Mouse (Mus musculus) hindbrain, postnatal 0 days (tissue): ENCODE data around the gene Gdnf. TPM values are rescaled to one million over a fixed set of nuclear protein-coding genes. Genes with fewer than 3 reads are reported as not detected.

ENCODE experiments used
- ATAC-seq: fragments of 200-750 bp; cut with Nextera tagmentation; 2 replicates; pipeline ENCODE4 v1.8.0; 2017; ENCODE audit warnings: mild to moderate bottlenecking, moderate TSS enrichment, moderate library complexity
- DNase-seq: peaks from one replicate; pipeline ENCODE4 v3.0.0-alpha.2; 2015; ENCODE audit warnings: low spot score
- H3K27ac ChIP-seq: fragments of 300-500 bp; sonication (generic); 2 replicates; pipeline ENCODE4 v1.5.1; 2014; ENCODE audit warnings: mild to moderate bottlenecking
- H3K27me3 ChIP-seq: fragments of 300-500 bp; sonication (generic); 2 replicates; pipeline ENCODE4 v1.6.1; 2014; ENCODE audit warnings: low read length, mixed read lengths; ENCODE audit not compliant: insufficient read depth
- H3K36me3 ChIP-seq: fragments of 300-500 bp; sonication (generic); 2 replicates; pipeline ENCODE4 v1.6.1; 2014; ENCODE audit warnings: low read length, mixed read lengths; ENCODE audit not compliant: insufficient read depth
- H3K4me1 ChIP-seq: fragments of 300-500 bp; sonication (generic); 2 replicates; pipeline ENCODE4 v1.6.1; 2014; ENCODE audit warnings: antibody characterized with exemption, low read length, mixed read lengths; ENCODE audit not compliant: insufficient read depth
- H3K4me2 ChIP-seq: fragments of 300-500 bp; sonication (generic); 2 replicates; pipeline ENCODE4 v1.6.1; 2014; ENCODE audit warnings: low read depth, mild to moderate bottlenecking, low read length, moderate library complexity, mixed read lengths
- H3K4me3 ChIP-seq: fragments of 300-500 bp; sonication (generic); 2 replicates; pipeline ENCODE4 v1.5.1; 2014; ENCODE audit warnings: low read length
- H3K9ac ChIP-seq: fragments of 300-500 bp; sonication (generic); replicated peaks from 2 replicates; pipeline ENCODE4 v1.6.1; 2014; ENCODE audit warnings: mild to moderate bottlenecking, low read length, moderate library complexity, mixed read lengths
- H3K9me3 ChIP-seq: fragments of 300-500 bp; sonication (generic); 2 replicates; pipeline ENCODE4 v1.6.1; 2016; ENCODE audit warnings: low read length, mixed read lengths
- CTCF ChIP-seq: IDR thresholded peaks from 2 replicates; pipeline ENCODE4 v1.5.1; 2016; ENCODE audit warnings: antibody characterized with exemption, control low read depth, low read depth
- WGBS: fragments of 180-500 bp; shearing (Covaris S2); extraction: QIAGEN DNeasy Blood & Tissue Kit; methylation state at CpG from one replicate; pipeline ENCODE4 v1.1.7; 2014; 5-methylcytosine and 5-hydroxymethylcytosine counted together
- polyA plus RNA-seq: library from polyadenylated mRNA; unstranded; fragments of >200 nt; fragmentation: Nextera tagmentation; extraction: Ambion mirVana; gene quantifications from 2 replicates; pipeline ENCODE4 v1.2.1, GENCODE M21; 2015
- total RNA-seq: library from RNA; depleted of rRNA; stranded (reverse); fragments of >200 nt; gene quantifications from 2 replicates; pipeline ENCODE4 v1.2.3, GENCODE M21; 2014

The Gdnf gene
- total and polyA plus RNA-seq, 2 experiments from 2014 or later: 0.18 to 0.47 TPM

DNA sequence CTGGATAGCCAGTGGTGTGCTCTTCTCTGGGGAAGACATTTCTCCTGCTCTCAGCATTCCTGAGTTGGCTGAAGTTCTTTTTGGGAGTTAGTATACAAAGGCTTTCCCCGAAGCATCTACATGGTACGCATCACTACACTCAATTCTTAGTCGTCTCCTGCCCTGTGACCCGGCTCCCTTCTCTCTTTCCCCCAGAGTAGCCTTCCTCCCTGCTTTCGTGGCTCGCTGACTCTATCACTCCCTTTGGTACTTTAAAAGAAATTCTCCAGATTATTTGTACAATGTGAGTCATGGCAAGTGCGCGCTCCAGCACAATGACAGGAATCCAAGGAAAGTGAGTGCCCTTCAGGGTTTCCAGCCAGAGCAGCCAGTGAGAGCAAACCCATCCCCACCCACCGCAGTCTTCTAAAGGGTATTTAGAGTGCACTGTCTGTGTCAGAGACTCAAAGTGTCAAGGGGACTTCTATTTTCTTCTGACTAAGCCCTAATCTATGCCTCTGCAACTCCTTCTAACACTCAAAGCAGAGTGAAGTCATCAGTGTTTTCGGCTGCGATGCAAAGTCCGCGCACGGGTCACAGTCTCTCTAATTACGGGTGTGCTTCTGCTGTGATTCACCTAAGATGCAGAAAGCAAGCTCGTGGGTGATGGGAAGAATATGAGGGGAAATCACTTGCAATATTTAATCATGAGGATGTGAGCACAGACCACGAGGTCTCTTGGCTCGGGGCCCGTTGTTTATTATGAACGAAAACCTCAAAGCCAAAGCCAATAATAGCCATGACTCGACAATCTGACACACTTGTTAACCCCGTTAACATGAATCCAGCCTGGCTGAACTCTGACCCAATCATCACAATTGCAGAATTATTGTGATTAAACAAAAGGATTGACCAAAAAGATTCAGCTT lies 67.2 kb downstream of the Gdnf start:
- TF ChIP-seq CTCF: no peak
- DNase-seq (peak; percentile 50), ATAC-seq (peak; percentile 54; the same call in 1 of the 2 replicates)
- no peak overlapping the region for H3K9ac ChIP-seq
- H3K4me1 ChIP-seq: no peaks in the 10 kb centered on the region
- H3K4me3 ChIP-seq: no peak overlapping the region; the same call in 1 of the 2 replicates
- H3K9me3 ChIP-seq: no peaks in the 10 kb centered on the region
- no peaks in the 10 kb centered on the region for H3K36me3 ChIP-seq
- WGBS: 32% methylated on average over 22 of the region's 22 CpGs
- H3K4me2 ChIP-seq: peak overlapping the region; percentile 30; the same call in 1 of the 2 replicates
- H3K27ac ChIP-seq: no peak overlapping the region
- no peaks in the 10 kb centered on the region for H3K27me3 ChIP-seq

DNA sequence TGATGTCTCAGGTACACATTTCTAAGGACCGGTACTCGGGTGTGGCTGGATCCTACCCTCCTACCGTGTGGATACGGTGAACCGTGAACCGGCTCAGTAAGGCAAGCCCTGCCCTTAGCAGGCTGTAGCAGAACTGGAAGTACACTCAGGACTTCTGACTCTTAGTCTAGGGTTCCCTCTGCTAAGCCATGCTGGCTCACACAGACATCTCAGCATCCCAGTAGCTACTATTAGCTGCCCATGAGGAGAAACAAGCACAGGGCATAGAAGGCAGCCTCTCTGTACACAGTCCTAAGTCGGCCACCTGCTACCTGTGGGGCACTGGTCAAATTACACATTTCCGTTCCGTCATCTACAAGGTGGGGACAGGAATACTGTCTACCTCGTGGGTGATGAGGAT lies 68.2 kb downstream of the Gdnf start:
- H3K27ac ChIP-seq: no peak overlapping the region
- no peak for TF ChIP-seq CTCF
- no peak overlapping the region for H3K4me2 ChIP-seq
- H3K27me3 ChIP-seq: no peaks in the 10 kb centered on the region
- ATAC-seq: no peak
- H3K4me3 ChIP-seq: no peak overlapping the region
- no peaks in the 10 kb centered on the region for H3K4me1 ChIP-seq
- no peaks in the 10 kb centered on the region for H3K9me3 ChIP-seq
- no peak overlapping the region for H3K9ac ChIP-seq
- WGBS: 64% methylated on average over 10 of the region's 10 CpGs
- no peak for DNase-seq
- no peaks in the 10 kb centered on the region for H3K36me3 ChIP-seq

DNA sequence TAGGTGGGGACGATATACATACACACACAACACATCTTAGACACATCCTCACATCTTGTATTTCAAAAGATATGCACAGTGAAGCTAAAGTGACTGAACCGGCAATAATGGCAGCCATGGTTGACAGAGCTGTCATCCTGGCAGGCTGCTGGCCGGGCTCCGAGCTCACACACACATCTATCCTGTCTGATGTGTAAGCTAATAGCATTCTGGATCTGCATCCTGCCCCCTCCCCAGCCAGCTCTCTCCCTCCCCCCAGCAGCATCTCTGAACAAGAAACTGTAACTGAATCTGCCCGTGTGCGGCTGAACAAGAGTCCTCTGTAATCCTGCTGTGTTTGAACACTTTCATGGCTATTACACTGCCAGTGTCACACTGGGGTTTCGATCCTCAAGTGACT lies 69.3 kb downstream of the Gdnf start:
- DNase-seq: peak; percentile 36
- H3K4me3 ChIP-seq: no peak overlapping the region
- H3K27me3 ChIP-seq: no peaks in the 10 kb centered on the region
- H3K4me2 ChIP-seq: no peak overlapping the region
- WGBS: 41% methylated on average over 7 of the region's 7 CpGs
- TF ChIP-seq CTCF: no peak
- no peaks in the 10 kb centered on the region for H3K36me3 ChIP-seq
- no peaks in the 10 kb centered on the region for H3K4me1 ChIP-seq
- ATAC-seq: peak; percentile 70; the same call in 1 of the 2 replicates
- no peaks in the 10 kb centered on the region for H3K9me3 ChIP-seq
- no peak overlapping the region for H3K27ac ChIP-seq
- H3K9ac ChIP-seq: no peak overlapping the region

DNA sequence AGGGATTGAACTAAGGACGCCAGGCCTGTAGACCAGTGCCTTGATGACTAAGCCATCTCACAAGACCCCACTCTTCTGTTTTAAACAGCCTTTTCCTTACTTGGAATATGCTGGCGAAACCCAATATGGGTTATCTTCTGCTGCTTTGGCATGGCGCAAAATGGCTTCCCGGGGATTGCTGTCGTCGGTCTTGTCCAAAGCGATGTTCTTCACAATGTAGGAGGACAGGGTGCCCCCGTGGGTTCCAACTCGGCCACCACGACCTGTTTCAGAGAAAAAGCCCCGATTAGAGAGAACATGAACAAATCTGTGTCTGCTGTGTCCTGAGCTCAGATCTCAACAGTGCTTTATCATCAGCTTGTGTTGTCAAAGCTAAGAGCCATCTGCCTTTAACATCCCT lies 73.5 kb downstream of the Gdnf start:
- no peak for ATAC-seq
- H3K9me3 ChIP-seq: no peaks in the 10 kb centered on the region
- WGBS: 92% methylated on average over 11 of the region's 11 CpGs
- H3K4me1 ChIP-seq: no peaks in the 10 kb centered on the region
- DNase-seq: no peak
- H3K27ac ChIP-seq: no peak overlapping the region
- H3K4me2 ChIP-seq: no peak overlapping the region
- no peak overlapping the region for H3K9ac ChIP-seq
- TF ChIP-seq CTCF: no peak
- no peaks in the 10 kb centered on the region for H3K27me3 ChIP-seq
- no peaks in the 10 kb centered on the region for H3K36me3 ChIP-seq
- H3K4me3 ChIP-seq: no peak overlapping the region

DNA sequence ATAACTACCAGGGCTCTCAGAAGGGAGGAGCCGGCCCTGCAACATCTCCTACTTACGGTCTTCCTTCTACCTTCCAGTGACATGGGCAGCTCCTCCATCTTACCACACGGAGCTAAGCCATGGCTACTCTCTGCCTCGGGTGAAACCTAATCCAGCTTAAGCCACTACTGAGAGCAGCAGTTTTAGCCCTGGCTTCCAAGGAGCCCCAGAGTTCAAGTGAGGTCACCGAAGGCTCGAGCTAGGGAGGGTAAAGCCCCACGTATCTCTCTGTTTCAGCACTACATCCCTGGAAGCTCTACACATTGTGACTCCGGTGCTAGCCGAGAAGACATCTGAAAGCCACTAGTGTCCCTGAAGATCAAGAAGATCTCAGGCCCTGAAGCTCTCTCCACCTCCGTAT lies 74.5 kb downstream of the Gdnf start:
- ATAC-seq: no peak
- Histone ChIP-seq H3K27ac (no peak overlapping the region), H3K4me1 (no peaks in the 10 kb centered on the region), H3K9me3 (no peaks in the 10 kb centered on the region), H3K4me3 (no peak overlapping the region), H3K27me3 (no peaks in the 10 kb centered on the region), H3K4me2 (no peak overlapping the region), H3K9ac (no peak overlapping the region), H3K36me3 (no peaks in the 10 kb centered on the region)
- WGBS: 73% methylated on average over 10 of the region's 10 CpGs
- DNase-seq: no peak
- TF ChIP-seq CTCF: no peak

DNA sequence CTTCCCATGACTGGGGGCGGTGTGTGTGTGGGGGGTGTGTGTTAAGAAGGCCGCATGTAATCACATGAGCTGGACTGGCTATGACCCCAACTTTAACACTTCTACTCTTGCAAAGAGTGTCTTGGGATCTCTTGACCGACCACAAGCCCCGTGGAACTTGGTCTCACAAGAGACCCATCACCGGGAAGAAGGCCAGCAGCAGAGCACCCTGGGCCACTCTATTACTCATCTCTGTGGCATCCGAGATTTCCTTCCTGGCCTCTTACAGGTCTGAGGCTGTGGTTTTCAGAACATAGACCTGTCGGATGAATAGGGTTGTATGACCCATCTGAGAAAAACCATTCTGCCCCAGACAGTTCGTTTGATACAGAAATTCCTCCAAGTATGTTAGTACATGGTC lies 75.9 kb downstream of the Gdnf start:
- no peak for ATAC-seq
- no peak for DNase-seq
- no peak for TF ChIP-seq CTCF
- no peak overlapping the region for H3K4me3 ChIP-seq
- no peak overlapping the region for H3K9ac ChIP-seq
- no peaks in the 10 kb centered on the region for H3K27me3 ChIP-seq
- no peak overlapping the region for H3K4me2 ChIP-seq
- 89% methylated on average over 8 of the region's 8 CpGs for WGBS
- no peaks in the 10 kb centered on the region for H3K9me3 ChIP-seq
- H3K4me1 ChIP-seq: no peaks in the 10 kb centered on the region
- H3K36me3 ChIP-seq: no peaks in the 10 kb centered on the region
- no peak overlapping the region for H3K27ac ChIP-seq
